11 mouse cellular contexts compared by ENCODE assay signal in genomic region chr14:78776659-78777058, GRCm38 (mm10). TPM values are rescaled to one million over a fixed set of nuclear protein-coding genes. Genes with fewer than 3 reads are reported as not detected.
A peak's percentile ranks its signal among the peaks of the same experiment; 100 is the strongest.
DNase-seq lines count a peak whose midpoint lies in the region; ATAC-seq and TF ChIP-seq lines count a peak whose summit lies in the region.
"Had no signal": no experiment of that assay in that cellular context is flagged by ENCODE, and none has a peak within 500 bp of the region (broad histone marks: within the 10 kb centered on the region; RNA-seq: fewer than 3 reads in every experiment).

No protein-coding gene starts in this region.

- no peak overlapping the region for H3K4me3 ChIP-seq in heart, postnatal 0 days (ENCODE audit: low read depth, low read length)
- 0 out of 2 replicates have a peak overlapping the region, but pooled peaks have one; percentile 20 for H3K4me3 ChIP-seq in E14TG2a.4 (replicated peaks; ENCODE audit: low read length)
- peak overlapping the region; percentile 26 for H3K4me3 ChIP-seq in midbrain, embryonic 10.5 days
- H3K4me3 ChIP-seq: limb, embryonic 15.5 days had no signal

- no peaks in the 10 kb centered on the region for H3K27me3 ChIP-seq in heart, postnatal 0 days (ENCODE audit: control insufficient read depth, insufficient read depth, low read length)
- H3K27me3 ChIP-seq in E14TG2a.4 (ENCODE audit: insufficient read depth, low read length) = peaks cover 12% of the 10 kb centered on the region
- peaks cover 13% of the 10 kb centered on the region; the same call in 1 of the 2 replicates for H3K27me3 ChIP-seq in midbrain, embryonic 10.5 days (ENCODE audit: low read depth, poor library complexity, severe bottlenecking)
- H3K27me3 ChIP-seq: limb, embryonic 15.5 days had no signal

- H3K36me3 ChIP-seq in heart, postnatal 0 days (replicated peaks; ENCODE audit: control insufficient read depth, insufficient read depth, low read length) = no peaks in the 10 kb centered on the region
- no peaks in the 10 kb centered on the region for H3K36me3 ChIP-seq in E14TG2a.4 (ENCODE audit: insufficient read depth, low read length)
- no peaks in the 10 kb centered on the region for H3K36me3 ChIP-seq in midbrain, embryonic 10.5 days
- H3K36me3 ChIP-seq: G1E; limb, embryonic 15.5 days had no signal

- no peak for TF ChIP-seq EP300 in heart, postnatal 0 days (IDR thresholded peaks at IDR 0.05; ENCODE audit: low read depth)

- no peak for DNase-seq in heart, postnatal 0 days (ENCODE audit: low spot score)
- no peak for DNase-seq in heart, adult 9 months (ENCODE audit: low spot score in 2 of 2)
- peak; percentile 57 for DNase-seq in brain, adult 2 months (ENCODE audit: low read depth, low spot score)
- peak; percentile 25 for DNase-seq in midbrain, embryonic 10.5 days (ENCODE audit: low spot score)
- DNase-seq in thymus, postnatal 14 days = no peak
- DNase-seq: adrenal gland, postnatal 25 days; kidney, postnatal 14 days had no signal

- H3K9me3 ChIP-seq in heart, postnatal 0 days (replicated peaks; ENCODE audit: control insufficient read depth, low read length) = no peaks in the 10 kb centered on the region
- no peaks in the 10 kb centered on the region for H3K9me3 ChIP-seq in E14TG2a.4 (ENCODE audit: low read length)
- 0 out of 2 replicates have a peak, but pooled peaks cover 3% of the 10 kb centered on the region for H3K9me3 ChIP-seq in midbrain, embryonic 10.5 days (replicated peaks)
- H3K9me3 ChIP-seq: G1E; limb, embryonic 15.5 days had no signal

- 23% methylated on average over 8 of the region's 8 CpGs for WGBS in heart, postnatal 0 days
- WGBS in midbrain, embryonic 10.5 days = 20% methylated on average over 8 of the region's 8 CpGs

- no peak overlapping the region for H3K9ac ChIP-seq in heart, postnatal 0 days (replicated peaks; ENCODE audit: low read depth, low read length)
- H3K9ac ChIP-seq: limb, embryonic 15.5 days had no signal

- no peak overlapping the region for H3K27ac ChIP-seq in heart, postnatal 0 days (ENCODE audit: low read depth)
- no peak overlapping the region for H3K27ac ChIP-seq in midbrain, embryonic 10.5 days (replicated peaks)
- H3K27ac ChIP-seq: limb, embryonic 15.5 days had no signal

- no peak for ATAC-seq in heart, postnatal 0 days (ENCODE audit: insufficient read depth, low read depth)
- no peak for ATAC-seq in inflammation-experienced regulatory T-cells, adult 6 months

- TF ChIP-seq CTCF in heart, postnatal 0 days (IDR thresholded peaks at IDR 0.05; ENCODE audit: low read depth) = no peak
- no peak for TF ChIP-seq CTCF in E14TG2a.4 (conservative IDR thresholded peaks at IDR 0.05; ENCODE audit: low read length)

- 0 out of 2 replicates have a peak overlapping the region, but pooled peaks have one; percentile 4 for H3K4me2 ChIP-seq in heart, postnatal 0 days (ENCODE audit: low read depth, low read length)
- H3K4me2 ChIP-seq: limb, embryonic 15.5 days had no signal

- H3K4me1 ChIP-seq in heart, postnatal 0 days (ENCODE audit: control insufficient read depth, insufficient read depth) = no peaks in the 10 kb centered on the region
- peaks cover 47% of the 10 kb centered on the region for H3K4me1 ChIP-seq in E14TG2a.4 (replicated peaks; ENCODE audit: low read depth, low read length)
- H3K4me1 ChIP-seq in midbrain, embryonic 10.5 days = peaks cover 30% of the 10 kb centered on the region
- H3K4me1 ChIP-seq: limb, embryonic 15.5 days had no signal

RNA-seq across cellular contexts. Expression of gene Dgkh, which starts 44.1 kb away (rescaled TPM):
- total RNA-seq in heart, postnatal 0 days (2014; rRNA removed; ENCODE audit: low replicate concordance) = 4.7 and 6.8 TPM in 2 replicates
- polyA plus RNA-seq in heart, postnatal 0 days (2015; fragmentation: Nextera tagmentation; extraction: Ambion mirVana) = 1.1 and 1.2 TPM in 2 replicates
- polyA plus RNA-seq in midbrain, embryonic 10.5 days (2016; fragmentation: Nextera tagmentation; extraction: Ambion mirVana) = 0.71 and 0.73 TPM in 2 replicates
- 1 to 10 TPM; 1.6 to 3.2 (median 2.2) TPM for polyA plus RNA-seq in inflammation-experienced regulatory T-cells, adult 6 months (2017; shearing (Covaris generic))
- polyA plus RNA-seq: G1E had no signal

Comparison
In these comparisons a context has a peak if more than half of its experiments do, and no peak if none do; other contexts are left out.
1. DNase-seq: peak in brain, adult 2 months (single experiment) and midbrain, embryonic 10.5 days (single experiment); none in heart, postnatal 0 days (single experiment), heart, adult 9 months (0 of 2) and thymus, postnatal 14 days (single experiment).